Mouse (Mus musculus) T-helper 2 cell (primary cell): ENCODE data around the gene Fcho1.
"Not testable (repeated sequence)": the region's sequence is repeated elsewhere in the genome, so short reads cannot be mapped to it uniquely, and the experiment has no call there.

Experiments used
- in situ Hi-C: fragments of 300-600 bp; cut with MboI, MseI; formaldehyde crosslinking; loops from one replicate; pipeline ENCODE4 v1.15.1; 2025; ENCODE audit warnings: high pct_unique_total_duplicates

Gene Fcho1

DNA sequence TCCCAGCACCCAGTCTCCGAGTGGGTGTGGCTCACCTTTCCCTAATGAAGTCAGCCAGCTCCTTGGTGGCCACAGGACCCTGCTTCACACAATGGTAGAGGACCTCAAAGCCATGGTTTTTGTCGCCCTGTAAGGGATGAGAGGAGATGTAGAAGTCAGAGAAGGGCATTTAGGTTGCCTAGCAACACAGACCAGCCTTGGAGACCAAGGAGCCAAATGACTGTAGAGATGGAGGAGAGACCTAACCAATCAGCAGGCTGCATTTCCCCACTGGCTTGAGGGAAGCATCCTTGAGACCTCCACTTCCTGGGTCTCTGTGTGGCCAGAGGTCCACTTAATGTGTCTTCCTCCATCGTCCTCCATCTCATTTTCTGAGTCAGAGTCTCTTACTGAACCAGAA is 7.3 kb downstream of the Fcho1 start:
- in situ Hi-C loops: loop anchor here (5.0 kb wide), 1 partner anchor 101 kb away; no protein-coding TSS in a partner anchor

DNA sequence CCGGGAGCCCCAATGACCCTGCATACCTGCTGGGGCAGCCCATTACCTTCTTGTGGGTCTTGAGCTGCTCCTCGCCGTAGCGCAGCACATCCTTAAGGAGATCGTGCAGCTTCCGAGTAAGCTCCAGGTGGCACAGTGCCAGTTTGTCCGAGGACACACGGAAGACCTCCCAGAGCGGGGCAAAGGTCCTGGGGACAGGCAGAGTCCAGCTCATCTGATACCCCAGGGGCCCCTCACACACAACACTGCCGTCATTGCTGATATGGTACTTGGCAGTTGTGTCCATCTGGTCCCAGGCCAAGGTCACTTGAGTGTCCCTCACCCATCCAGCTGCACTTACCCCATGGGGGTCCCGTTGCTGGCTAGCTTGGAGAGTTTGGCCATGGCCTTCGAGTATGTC is 8.4 kb downstream of the Fcho1 start:
- in situ Hi-C loops: loop anchor here (5.0 kb wide), 1 partner anchor 100 kb away; no protein-coding TSS in a partner anchor

DNA sequence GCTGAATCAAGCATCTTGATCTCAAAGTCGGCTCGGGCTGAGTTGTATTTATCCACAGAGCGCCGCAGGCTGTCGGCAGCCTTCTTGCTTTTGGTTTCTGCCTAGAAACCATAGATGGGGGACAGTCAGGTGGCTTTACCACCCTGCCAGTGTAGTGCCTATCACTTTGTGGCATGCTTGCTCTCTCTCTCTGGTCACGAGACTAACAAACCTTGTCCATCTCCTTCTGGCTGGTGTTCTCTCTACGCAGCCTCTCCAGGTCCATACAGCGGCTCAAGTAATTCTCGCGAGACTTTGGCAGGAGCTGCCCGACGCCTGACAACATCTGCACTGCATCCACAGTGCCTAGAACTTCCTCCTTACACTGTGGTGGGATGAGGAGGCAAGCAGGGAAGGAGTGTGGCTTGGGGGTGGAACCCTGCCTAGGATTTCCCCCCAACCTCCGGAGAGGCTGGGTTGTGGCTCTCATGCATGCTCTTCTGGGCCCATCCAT is 8.9 kb downstream of the Fcho1 start:
- in situ Hi-C loops: loop anchor here (5.0 kb wide), 1 partner anchor 99 kb away; no protein-coding TSS in a partner anchor

GRCm38 (mm10) chr8:71715531-71715930 is 10.0 kb downstream of the Fcho1 start:
- in situ Hi-C loops: loop anchor here (5.0 kb wide), 1 partner anchor 98 kb away; no protein-coding TSS in a partner anchor

GRCm38 (mm10) chr8:71711574-71711973 is 13.9 kb downstream of the Fcho1 start:
- in situ Hi-C loops: no loop called here

GRCm38 (mm10) chr8:71709800-71710446 is 15.6 kb downstream of the Fcho1 start:
- in situ Hi-C loops: no loop called here

- in situ Hi-C loops: no loop called here
Observed at GRCm38 (mm10) chr8:71709134-71709799, 16.2 kb downstream of the Fcho1 start.

GRCm38 (mm10) chr8:71707874-71708273 is 17.6 kb downstream of the Fcho1 start:
- in situ Hi-C loops: no loop called here

DNA sequence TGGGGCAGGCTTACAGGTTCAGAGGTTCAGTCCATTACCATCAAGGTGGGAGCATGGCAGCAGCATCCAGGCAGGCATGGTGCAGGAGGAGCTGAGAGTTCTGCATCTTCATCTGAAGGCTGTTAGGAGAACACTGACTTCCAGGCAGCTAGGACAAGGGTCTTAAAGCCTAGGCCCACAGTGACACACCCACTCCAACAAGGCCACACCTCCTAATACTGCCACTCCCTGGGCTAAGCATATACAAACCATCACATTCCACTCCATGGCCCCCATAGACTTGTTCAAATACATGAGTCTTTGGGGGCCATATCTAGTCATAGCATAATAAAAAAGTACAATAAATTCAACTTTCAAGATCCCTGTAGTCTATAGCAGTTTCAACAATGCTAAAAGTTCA is 22.1 kb downstream of the Fcho1 start:
- in situ Hi-C loops: not testable (repeated sequence)

DNA sequence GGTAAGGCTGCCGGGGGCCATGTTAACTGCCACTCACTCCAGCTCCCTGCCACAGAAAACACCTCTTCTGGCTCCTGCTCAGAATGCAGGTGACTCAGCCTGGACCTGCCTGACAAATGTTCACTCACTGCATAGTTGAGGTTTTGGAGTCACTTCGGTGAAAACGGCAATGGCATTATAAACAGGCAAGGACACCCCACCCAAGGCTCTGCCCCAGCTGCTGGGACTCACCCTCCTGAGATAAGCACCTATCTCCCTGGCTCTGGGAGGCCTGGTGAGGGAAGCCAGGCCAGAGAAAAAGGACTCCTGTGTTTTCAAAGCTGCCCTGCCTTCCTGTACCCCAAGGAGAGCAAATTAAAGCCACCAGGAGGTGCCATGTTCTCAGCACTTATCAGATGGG is 22.6 kb downstream of the Fcho1 start:
- in situ Hi-C loops: no loop called here

GRCm38 (mm10) chr8:71702087-71702432 is 23.5 kb downstream of the Fcho1 start:
- in situ Hi-C loops: no loop called here

DNA sequence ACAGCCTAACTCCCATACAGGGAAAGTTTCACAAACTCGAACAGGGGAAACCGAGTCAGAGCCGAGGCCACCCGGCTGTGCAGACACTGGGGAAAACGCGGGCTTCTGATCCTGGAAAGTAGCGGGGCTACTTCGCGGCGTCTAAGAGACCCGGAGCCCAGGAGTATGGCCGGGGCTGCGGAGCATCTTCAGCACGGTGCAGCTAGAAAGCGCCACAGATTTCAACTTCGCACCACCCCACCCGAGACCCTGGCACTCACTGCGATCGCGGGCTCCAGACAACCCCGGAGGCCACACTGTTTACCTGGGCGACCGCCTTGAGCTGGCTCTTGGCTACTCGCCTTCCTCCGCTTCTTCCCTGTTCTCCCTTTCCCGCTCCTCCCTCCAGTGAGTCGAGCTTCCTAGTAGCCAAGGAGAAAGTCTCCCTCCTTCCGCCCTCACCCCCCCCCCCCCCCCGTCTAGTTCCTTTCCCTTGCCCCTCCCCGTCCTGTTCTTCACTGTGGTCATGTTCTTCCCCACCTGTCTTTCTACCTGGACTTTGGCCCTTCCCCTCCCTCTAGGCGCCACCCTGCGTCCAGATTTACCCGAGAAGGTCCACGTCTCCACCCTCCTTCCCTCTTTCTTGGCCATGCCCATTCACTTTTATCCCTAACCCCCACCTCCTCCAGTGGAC is 24.0 kb downstream of the Fcho1 start, which contains the start of gene B3gnt3:
Gene B3gnt3, minus strand, starts transcription at position 376 of the 673 bp plus-strand sequence.
- in situ Hi-C loops: no loop called here

GRCm38 (mm10) chr8:71700493-71701269 is 24.8 kb downstream of the Fcho1 start:
- in situ Hi-C loops: no loop called here

GRCm38 (mm10) chr8:71695456-71695855 is 30.1 kb downstream of the Fcho1 start:
- in situ Hi-C loops: not testable (repeated sequence)

GRCm38 (mm10) chr8:71693166-71694041 is 32.1 kb downstream of the Fcho1 start:
- in situ Hi-C loops: no loop called here

GRCm38 (mm10) chr8:71692509-71692908 is 33.0 kb downstream of the Fcho1 start:
- in situ Hi-C loops: no loop called here

DNA sequence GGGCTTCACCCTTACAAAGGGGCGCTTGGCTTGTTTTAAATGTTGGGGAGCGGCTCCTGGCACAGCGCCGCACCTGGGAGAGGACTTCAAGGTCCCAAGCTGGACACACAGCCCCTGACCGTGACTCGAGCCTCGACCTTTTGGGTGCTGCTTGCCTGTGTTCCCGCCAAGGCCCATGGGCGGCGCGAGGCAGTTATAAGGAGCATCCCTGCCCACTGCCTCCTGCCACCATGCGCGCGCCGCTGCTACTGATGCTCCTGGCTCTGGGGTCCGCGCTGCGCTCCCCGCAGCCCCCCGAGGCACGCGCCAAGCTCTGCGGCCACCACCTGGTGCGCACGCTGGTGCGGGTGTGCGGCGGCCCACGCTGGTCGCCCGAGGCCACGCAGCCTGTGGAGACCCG is 36.5 kb downstream of the Fcho1 start, which contains the start of gene Insl3:
Gene Insl3, plus strand, starts transcription at position 187 of the 400 bp plus-strand sequence.
- in situ Hi-C loops: no loop called here

DNA sequence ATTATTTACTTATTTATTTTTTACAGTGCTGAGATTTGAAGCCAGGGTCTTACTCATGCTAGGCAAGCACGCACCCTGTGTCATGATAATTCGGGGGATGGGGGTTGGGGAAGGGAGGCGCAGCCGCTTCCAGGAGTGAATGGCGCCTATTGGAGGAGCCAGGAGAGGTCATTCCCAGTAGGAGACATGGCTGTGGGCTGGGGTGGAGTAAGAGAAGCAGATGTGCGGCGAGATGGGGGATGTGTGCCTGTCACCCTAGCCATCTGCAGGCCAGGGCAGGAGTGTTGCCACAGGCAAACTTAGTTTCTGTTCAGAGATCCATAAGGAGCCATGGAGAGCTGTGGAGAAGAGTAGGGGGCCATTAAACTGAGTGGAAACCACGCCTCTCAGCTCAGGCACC is 37.9 kb downstream of the Fcho1 start:
- in situ Hi-C loops: no loop called here

- in situ Hi-C loops: no loop called here
Observed at GRCm38 (mm10) chr8:71686143-71686734, 39.3 kb downstream of the Fcho1 start.

DNA sequence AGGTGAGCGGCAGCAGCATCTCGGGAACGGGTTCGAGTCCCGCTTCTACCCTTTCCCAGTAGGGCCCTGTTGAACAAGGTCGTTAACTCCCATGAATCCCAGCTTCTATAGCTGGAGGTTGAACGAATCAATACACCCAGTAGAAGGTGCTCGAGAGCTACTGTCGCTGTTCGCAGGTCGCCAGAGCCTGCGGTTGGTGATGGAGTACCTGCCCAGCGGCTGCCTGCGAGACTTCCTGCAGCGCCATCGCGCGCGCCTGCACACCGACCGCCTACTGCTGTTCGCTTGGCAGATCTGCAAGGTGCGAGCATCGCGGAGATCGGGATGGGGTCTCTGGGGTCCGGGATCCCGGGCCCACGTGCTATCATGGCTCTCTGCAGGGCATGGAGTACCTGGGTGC is 39.9 kb downstream of the Fcho1 start:
- in situ Hi-C loops: no loop called here
